In the genomic region with DNA sequence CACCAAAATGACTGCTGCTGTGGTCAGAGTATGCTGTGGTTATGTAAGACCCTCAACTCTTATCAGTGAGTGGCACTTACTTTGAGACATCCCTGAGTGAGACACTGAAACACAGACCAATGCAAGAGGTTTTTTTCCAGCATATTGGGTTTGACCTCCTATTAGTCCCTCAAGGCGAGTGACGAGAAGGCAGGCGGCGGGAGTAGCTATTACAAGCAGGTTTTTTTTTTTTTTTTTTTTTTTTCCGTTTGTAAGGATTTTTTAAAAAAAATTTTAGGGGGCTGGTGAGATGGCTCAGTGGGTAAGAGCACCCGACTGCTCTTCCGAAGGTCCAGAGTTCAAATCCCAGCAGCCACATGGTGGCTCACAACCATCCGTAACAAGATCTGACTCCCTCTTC, we compare ENCODE assay signal across 25 mouse cellular contexts. TPM values are rescaled to one million over a fixed set of nuclear protein-coding genes. Genes with fewer than 3 reads are reported as not detected.
"Had no signal": no experiment of that assay in that cellular context is flagged by ENCODE, and none has a peak within 500 bp of the region (broad histone marks: within the 10 kb centered on the region; RNA-seq: fewer than 3 reads in every experiment).

No protein-coding gene starts in this region.

RNA-seq across cellular contexts. Expression of a gene that starts 24.7 kb away (rescaled TPM):
- total RNA-seq: common myeloid progenitor, adult 5-6 weeks; forebrain, postnatal 0 days; gastrocnemius, adult 18-20 months; gastrocnemius, adult 2 months; gastrocnemius, adult 8-10 months; gastrocnemius, postnatal 14 days; gastrocnemius, postnatal 25 days; gastrocnemius, postnatal 36 days; gastrocnemius, postnatal 4 days; granulocyte monocyte progenitor cell, adult 5-6 weeks; heart, adult 18-20 months; heart, adult 2 months had no signal
- polyA plus RNA-seq: embryonic facial prominence, embryonic 10.5 days; embryonic facial prominence, embryonic 11.5 days; embryonic facial prominence, embryonic 12.5 days; embryonic facial prominence, embryonic 14.5 days; embryonic facial prominence, embryonic 15.5 days; erythroblast, embryonic 14.5 days; forebrain, embryonic 10.5 days; forebrain, embryonic 11.5 days; forebrain, embryonic 12.5 days; forebrain, embryonic 14.5 days; forebrain, embryonic 15.5 days; forebrain, embryonic 16.5 days; heart, embryonic 10.5 days had no signal
